Mouse (Mus musculus): ENCODE measurements around the gene Zfp740. TPM values are rescaled to one million over a fixed set of nuclear protein-coding genes. Genes with fewer than 3 reads are reported as not detected.

The Zfp740 gene
- polyA plus RNA-seq, 1 experiment from 2014 or later = 28.4 TPM

GRCm38 (mm10) chr15:102169064-102169463 lies 34.0 kb upstream of the Zfp740 start:
- H3K4me3 ChIP-seq (ENCODE audit: control insufficient read depth in 1 of 2, insufficient read depth in 1 of 2, low read depth in 1 of 2, low read length in 2 of 2) = no peak overlapping the region
- no peak overlapping the region for H3K27ac ChIP-seq (replicated peaks in 1 of 2; ENCODE audit: control insufficient read depth in 1 of 2, insufficient read depth in 1 of 2, low read depth in 2 of 2, low read length in 2 of 2)
- peaks cover 6 to 9% of the 10 kb centered on the region in 2 experiments; a peak in 3 of 4 replicates for H3K4me1 ChIP-seq (ENCODE audit: control insufficient read depth in 2 of 2, insufficient read depth in 2 of 2, low read length in 2 of 2)
- H3K9ac ChIP-seq (ENCODE audit: low read length) = no peak overlapping the region
- H3K4me2 ChIP-seq (ENCODE audit: low read length) = no peak overlapping the region
- WGBS = 71% methylated on average over 2 of the region's 2 CpGs
- no peaks in the 10 kb centered on the region for H3K36me3 ChIP-seq (ENCODE audit: control insufficient read depth, insufficient read depth, low read length)
- no peaks in the 10 kb centered on the region for H3K27me3 ChIP-seq (ENCODE audit: control insufficient read depth, insufficient read depth, low read length)
- no peak for ATAC-seq (ENCODE audit: insufficient number of reproducible peaks, insufficient read depth, low FRiP score, low read depth)
- peaks cover 1% of the 10 kb centered on the region; the same call in 1 of the 2 replicates for H3K9me3 ChIP-seq (ENCODE audit: control insufficient read depth, low read length)

GRCm38 (mm10) chr15:102173581-102173980 lies 29.5 kb upstream of the Zfp740 start:
- ATAC-seq (ENCODE audit: insufficient number of reproducible peaks, insufficient read depth, low FRiP score, low read depth) = no peak

GRCm38 (mm10) chr15:102175736-102176319 lies 27.2 kb upstream of the Zfp740 start:
- Histone ChIP-seq H3K4me1 (ENCODE audit: control insufficient read depth in 2 of 2, insufficient read depth in 2 of 2, low read length in 2 of 2) (no peaks in the 10 kb centered on the region), H3K27me3 (ENCODE audit: control insufficient read depth, insufficient read depth, low read length) (no peaks in the 10 kb centered on the region), H3K4me3 (ENCODE audit: control insufficient read depth in 1 of 2, insufficient read depth in 1 of 2, low read depth in 1 of 2, low read length in 2 of 2) (no peak overlapping the region), H3K9me3 (ENCODE audit: control insufficient read depth, low read length) (peaks cover 9% of the 10 kb centered on the region; the same call in 1 of the 2 replicates), H3K27ac (replicated peaks in 1 of 2; ENCODE audit: control insufficient read depth in 1 of 2, insufficient read depth in 1 of 2, low read depth in 2 of 2, low read length in 2 of 2) (no peak overlapping the region), H3K4me2 (ENCODE audit: low read length) (no peak overlapping the region), H3K36me3 (ENCODE audit: control insufficient read depth, insufficient read depth, low read length) (peaks cover 21% of the 10 kb centered on the region; the same call in 1 of the 2 replicates), H3K9ac (ENCODE audit: low read length) (no peak overlapping the region)
- WGBS = 77% methylated on average over 16 of the region's 16 CpGs
- no peak for ATAC-seq (ENCODE audit: insufficient number of reproducible peaks, insufficient read depth, low FRiP score, low read depth)

More at GRCm38 (mm10) chr15:102173581-102173980, 29.5 kb upstream of the Zfp740 start:
- Histone ChIP-seq H3K9me3 (ENCODE audit: control insufficient read depth, low read length) (peaks cover 9% of the 10 kb centered on the region; the same call in 1 of the 2 replicates), H3K36me3 (ENCODE audit: control insufficient read depth, insufficient read depth, low read length) (peaks cover 17% of the 10 kb centered on the region; the same call in 1 of the 2 replicates), H3K27me3 (ENCODE audit: control insufficient read depth, insufficient read depth, low read length) (no peaks in the 10 kb centered on the region), H3K27ac (replicated peaks in 1 of 2; ENCODE audit: control insufficient read depth in 1 of 2, insufficient read depth in 1 of 2, low read depth in 2 of 2, low read length in 2 of 2) (no peak overlapping the region), H3K4me2 (ENCODE audit: low read length) (no peak overlapping the region), H3K9ac (ENCODE audit: low read length) (no peak overlapping the region), H3K4me1 (ENCODE audit: control insufficient read depth in 2 of 2, insufficient read depth in 2 of 2, low read length in 2 of 2) (no peaks in the 10 kb centered on the region), H3K4me3 (ENCODE audit: control insufficient read depth in 1 of 2, insufficient read depth in 1 of 2, low read depth in 1 of 2, low read length in 2 of 2) (no peak overlapping the region)
- WGBS = 86% methylated on average over 3 of the region's 3 CpGs

GRCm38 (mm10) chr15:102176571-102177316 lies 26.3 kb upstream of the Zfp740 start:
- peaks cover 9% of the 10 kb centered on the region; the same call in 1 of the 2 replicates for H3K9me3 ChIP-seq (ENCODE audit: control insufficient read depth, low read length)
- ATAC-seq (ENCODE audit: insufficient number of reproducible peaks, insufficient read depth, low FRiP score, low read depth) = no peak
- H3K36me3 ChIP-seq (ENCODE audit: control insufficient read depth, insufficient read depth, low read length) = peaks cover 21% of the 10 kb centered on the region; the same call in 1 of the 2 replicates
- no peak overlapping the region for H3K4me2 ChIP-seq (ENCODE audit: low read length)
- H3K4me1 ChIP-seq (ENCODE audit: control insufficient read depth in 2 of 2, insufficient read depth in 2 of 2, low read length in 2 of 2) = no peaks in the 10 kb centered on the region
- H3K9ac ChIP-seq (ENCODE audit: low read length) = no peak overlapping the region
- H3K27ac ChIP-seq (replicated peaks in 1 of 2; ENCODE audit: control insufficient read depth in 1 of 2, insufficient read depth in 1 of 2, low read depth in 2 of 2, low read length in 2 of 2) = no peak overlapping the region
- no peaks in the 10 kb centered on the region for H3K27me3 ChIP-seq (ENCODE audit: control insufficient read depth, insufficient read depth, low read length)
- WGBS = 85% methylated on average over 7 of the region's 7 CpGs
- H3K4me3 ChIP-seq (ENCODE audit: control insufficient read depth in 1 of 2, insufficient read depth in 1 of 2, low read depth in 1 of 2, low read length in 2 of 2) = no peak overlapping the region

GRCm38 (mm10) chr15:102177417-102177816 lies 25.6 kb upstream of the Zfp740 start:
- no peak overlapping the region for H3K4me3 ChIP-seq (ENCODE audit: control insufficient read depth in 1 of 2, insufficient read depth in 1 of 2, low read depth in 1 of 2, low read length in 2 of 2)
- no peak overlapping the region for H3K9ac ChIP-seq (ENCODE audit: low read length)
- WGBS = 77% methylated on average over 8 of the region's 8 CpGs
- H3K36me3 ChIP-seq (ENCODE audit: control insufficient read depth, insufficient read depth, low read length) = peaks cover 21% of the 10 kb centered on the region; the same call in 1 of the 2 replicates
- peaks cover 9% of the 10 kb centered on the region; the same call in 1 of the 2 replicates for H3K9me3 ChIP-seq (ENCODE audit: control insufficient read depth, low read length)
- no peaks in the 10 kb centered on the region for H3K27me3 ChIP-seq (ENCODE audit: control insufficient read depth, insufficient read depth, low read length)
- no peak overlapping the region for H3K4me2 ChIP-seq (ENCODE audit: low read length)
- ATAC-seq (ENCODE audit: insufficient number of reproducible peaks, insufficient read depth, low FRiP score, low read depth) = no peak
- H3K4me1 ChIP-seq (ENCODE audit: control insufficient read depth in 2 of 2, insufficient read depth in 2 of 2, low read length in 2 of 2) = no peaks in the 10 kb centered on the region
- no peak overlapping the region for H3K27ac ChIP-seq (replicated peaks in 1 of 2; ENCODE audit: control insufficient read depth in 1 of 2, insufficient read depth in 1 of 2, low read depth in 2 of 2, low read length in 2 of 2)

- H3K4me3 ChIP-seq (ENCODE audit: control insufficient read depth in 1 of 2, insufficient read depth in 1 of 2, low read depth in 1 of 2, low read length in 2 of 2) = no peak overlapping the region
- no peak overlapping the region for H3K27ac ChIP-seq (replicated peaks in 1 of 2; ENCODE audit: control insufficient read depth in 1 of 2, insufficient read depth in 1 of 2, low read depth in 2 of 2, low read length in 2 of 2)
- no peak for ATAC-seq (ENCODE audit: insufficient number of reproducible peaks, insufficient read depth, low FRiP score, low read depth)
- H3K27me3 ChIP-seq (ENCODE audit: control insufficient read depth, insufficient read depth, low read length) = no peaks in the 10 kb centered on the region
- 11% methylated on average over 6 of the region's 6 CpGs for WGBS
- H3K36me3 ChIP-seq (ENCODE audit: control insufficient read depth, insufficient read depth, low read length) = peaks cover 28% of the 10 kb centered on the region; the same call in 1 of the 2 replicates
- H3K4me1 ChIP-seq (ENCODE audit: control insufficient read depth in 2 of 2, insufficient read depth in 2 of 2, low read length in 2 of 2) = no peaks in the 10 kb centered on the region
- H3K9me3 ChIP-seq (ENCODE audit: control insufficient read depth, low read length) = peaks cover 9% of the 10 kb centered on the region; the same call in 1 of the 2 replicates
- no peak overlapping the region for H3K4me2 ChIP-seq (ENCODE audit: low read length)
- no peak overlapping the region for H3K9ac ChIP-seq (ENCODE audit: low read length)
Measured at GRCm38 (mm10) chr15:102178279-102178678, 24.8 kb upstream of the Zfp740 start.

- no peak overlapping the region for H3K4me2 ChIP-seq (ENCODE audit: low read length)
- 72% methylated on average over 9 of the region's 9 CpGs for WGBS
- no peak for ATAC-seq (ENCODE audit: insufficient number of reproducible peaks, insufficient read depth, low FRiP score, low read depth)
- H3K4me1 ChIP-seq (ENCODE audit: control insufficient read depth in 2 of 2, insufficient read depth in 2 of 2, low read length in 2 of 2) = no peaks in the 10 kb centered on the region
- no peak overlapping the region for H3K4me3 ChIP-seq (ENCODE audit: control insufficient read depth in 1 of 2, insufficient read depth in 1 of 2, low read depth in 1 of 2, low read length in 2 of 2)
- no peak overlapping the region for H3K9ac ChIP-seq (ENCODE audit: low read length)
- peaks cover 36% of the 10 kb centered on the region; the same call in 1 of the 2 replicates for H3K36me3 ChIP-seq (ENCODE audit: control insufficient read depth, insufficient read depth, low read length)
- H3K27ac ChIP-seq (replicated peaks in 1 of 2; ENCODE audit: control insufficient read depth in 1 of 2, insufficient read depth in 1 of 2, low read depth in 2 of 2, low read length in 2 of 2) = no peak overlapping the region
- peaks cover 7% of the 10 kb centered on the region; the same call in 1 of the 2 replicates for H3K9me3 ChIP-seq (ENCODE audit: control insufficient read depth, low read length)
- no peaks in the 10 kb centered on the region for H3K27me3 ChIP-seq (ENCODE audit: control insufficient read depth, insufficient read depth, low read length)
Measured at GRCm38 (mm10) chr15:102179106-102179505, 23.9 kb upstream of the Zfp740 start.
